Mouse (Mus musculus) E14TG2a.4 (cell line): ENCODE measurements around the gene Sept3.

ENCODE experiments used
- CTCF ChIP-seq: conservative IDR thresholded peaks from 2 replicates; pipeline ENCODE4 v1.5.1; 2014; ENCODE audit warnings: low read length
- POU5F1 ChIP-seq: IDR thresholded peaks from 2 replicates; pipeline ENCODE4 v1.6.1; 2014; ENCODE audit warnings: low read length, borderline replicate concordance

- TF ChIP-seq CTCF (no peak), POU5F1 (no peak)
Measured at GRCm38 (mm10) chr15:82268185-82268584, 6.5 kb upstream of the Sept3 start.
